Mouse (Mus musculus): ENCODE measurements around the gene Tspan10. TPM values are rescaled to one million over a fixed set of nuclear protein-coding genes. Genes with fewer than 3 reads are reported as not detected.

Gene Tspan10
- total RNA-seq, 2 experiments from 2014 or later, result 0.69 TPM; not detected in 1

GRCm38 (mm10) chr11:120453306-120453705 is 10.9 kb downstream of the Tspan10 start, which contains the start of gene Pde6g:
Gene Pde6g, minus strand, starts transcription at chr11:120453500.
- intact Hi-C loops (cut with DNase I), result no loop called here
- no peak for DNase-seq

GRCm38 (mm10) chr11:120454965-120455364 is 12.5 kb downstream of the Tspan10 start:
- intact Hi-C loops (cut with DNase I), result no loop called here
- DNase-seq, result no peak

GRCm38 (mm10) chr11:120455413-120455812 is 13.0 kb downstream of the Tspan10 start:
- intact Hi-C loops (cut with DNase I), result no loop called here
- no peak for DNase-seq

GRCm38 (mm10) chr11:120457370-120457769 is 14.9 kb downstream of the Tspan10 start:
- intact Hi-C loops (cut with DNase I), result no loop called here
- DNase-seq, result no peak

- intact Hi-C loops (cut with DNase I), result no loop called here
- peak; percentile 53 to 76 for DNase-seq
Observed at GRCm38 (mm10) chr11:120457772-120458751, 15.6 kb downstream of the Tspan10 start, which contains the start of the genes Oxld1 and Ccdc137. Gene Oxld1, minus strand, starts transcription at chr11:120458068. Gene Ccdc137, plus strand, starts transcription at chr11:120458115.

- no peak for DNase-seq
- intact Hi-C loops (cut with DNase I), result no loop called here
Observed at GRCm38 (mm10) chr11:120458847-120459597, 16.6 kb downstream of the Tspan10 start.

- DNase-seq, result no peak
- intact Hi-C loops (cut with DNase I), result no loop called here
Observed at GRCm38 (mm10) chr11:120463536-120463935, 21.1 kb downstream of the Tspan10 start.

- intact Hi-C loops (cut with DNase I), result no loop called here
- no peak for DNase-seq
Observed at GRCm38 (mm10) chr11:120464365-120464764, 21.9 kb downstream of the Tspan10 start.

- no peak for DNase-seq
- intact Hi-C loops (cut with DNase I), result no loop called here
Observed at GRCm38 (mm10) chr11:120465521-120465920, 23.1 kb downstream of the Tspan10 start.

- DNase-seq, result peak; percentile 84 to 90
- intact Hi-C loops (cut with DNase I), result no loop called here
Observed at GRCm38 (mm10) chr11:120467051-120467735, 24.7 kb downstream of the Tspan10 start, which contains the start of gene Arl16. Gene Arl16, minus strand, starts transcription at chr11:120467607.

GRCm38 (mm10) chr11:120467736-120468092 is 25.3 kb downstream of the Tspan10 start:
- intact Hi-C loops (cut with DNase I), result no loop called here
- no peak for DNase-seq

- intact Hi-C loops (cut with DNase I), result no loop called here
- DNase-seq, result no peak
Observed at GRCm38 (mm10) chr11:120472052-120472451, 29.6 kb downstream of the Tspan10 start.

GRCm38 (mm10) chr11:120483448-120483934 is 41.0 kb downstream of the Tspan10 start:
- no peak for DNase-seq
- intact Hi-C loops (cut with DNase I), result no loop called here

GRCm38 (mm10) chr11:120484265-120484981 is 42.0 kb downstream of the Tspan10 start, which contains the start of gene Mrpl12:
Gene Mrpl12, plus strand, starts transcription at chr11:120484613.
- intact Hi-C loops (cut with DNase I), result no loop called here

GRCm38 (mm10) chr11:120485251-120485650 is 42.8 kb downstream of the Tspan10 start:
- intact Hi-C loops (cut with DNase I), result no loop called here
- no peak for DNase-seq

More at GRCm38 (mm10) chr11:120484265-120484981, 42.0 kb downstream of the Tspan10 start, which contains the start of gene Mrpl12:
- DNase-seq, result peak; percentile 83 to 85

- DNase-seq, result no peak
- intact Hi-C loops (cut with DNase I), result no loop called here
Observed at GRCm38 (mm10) chr11:120488516-120488915, 46.1 kb downstream of the Tspan10 start.

- DNase-seq, result peak in 1 of 2 experiments; percentile 36
- intact Hi-C loops (cut with DNase I), result no loop called here
Observed at GRCm38 (mm10) chr11:120489054-120489761, 46.8 kb downstream of the Tspan10 start.

GRCm38 (mm10) chr11:120490291-120491046 is 48.0 kb downstream of the Tspan10 start:
- intact Hi-C loops (cut with DNase I), result loop anchor here (5.0 to 10.0 kb wide), 2 partner anchors 122 to 294 kb away; partner anchors contain the start of genes Gps1 and Rfng

More at GRCm38 (mm10) chr11:120490291-120491046, 48.0 kb downstream of the Tspan10 start:
- no peak for DNase-seq

Measured in gastrocnemius, postnatal 36 days (tissue).